Mouse (Mus musculus) right cerebral cortex, adult 18-20 months (tissue): ENCODE measurements at regions not wholly inside any gene's neighbourhood (a gene's known extent, or its start where the extent isn't known, plus 50 kb on each side); places are given as distances from the start of the nearest gene placed in this dataset.

Source experiments
- DNase-seq: peaks from one replicate; pipeline ENCODE4 v3.0.0; 2022; ENCODE audit warnings: mixed read lengths

DNA sequence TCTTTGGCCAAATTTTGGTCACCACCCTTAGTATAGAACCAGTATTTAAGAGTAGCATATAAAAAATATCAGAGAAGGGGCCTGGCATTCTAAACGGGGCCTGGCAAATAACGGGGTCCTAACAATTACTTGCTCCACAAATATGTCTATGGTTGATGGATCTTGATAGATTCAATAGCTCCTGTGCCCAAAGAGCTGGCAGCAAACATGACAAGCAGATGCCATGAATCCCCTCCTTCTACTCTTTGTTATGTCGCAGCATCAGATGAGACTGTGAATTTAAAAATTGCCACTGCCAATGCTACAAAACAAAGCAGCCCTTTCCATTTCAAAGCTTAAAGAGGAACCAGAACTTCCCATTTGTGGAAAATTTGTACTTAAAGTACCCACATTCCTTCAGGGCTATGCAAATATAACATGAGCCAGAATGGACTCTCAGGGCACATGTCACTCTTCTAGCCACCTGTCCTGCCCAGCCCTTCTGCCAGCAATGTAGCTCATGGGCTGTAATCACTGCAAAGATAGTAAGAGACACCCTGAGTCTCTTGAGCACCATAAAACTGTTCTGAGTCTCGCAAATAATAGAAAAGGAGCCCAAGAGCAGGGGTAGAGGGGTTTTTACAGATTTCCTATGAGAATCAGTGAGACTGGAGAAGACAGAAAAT is 342.4 kb upstream of the Kirrel3 start:
- no peak for DNase-seq

GRCm38 (mm10) chr9:34155240-34156019 is 330.3 kb upstream of the Kirrel3 start:
- no peak for DNase-seq

DNA sequence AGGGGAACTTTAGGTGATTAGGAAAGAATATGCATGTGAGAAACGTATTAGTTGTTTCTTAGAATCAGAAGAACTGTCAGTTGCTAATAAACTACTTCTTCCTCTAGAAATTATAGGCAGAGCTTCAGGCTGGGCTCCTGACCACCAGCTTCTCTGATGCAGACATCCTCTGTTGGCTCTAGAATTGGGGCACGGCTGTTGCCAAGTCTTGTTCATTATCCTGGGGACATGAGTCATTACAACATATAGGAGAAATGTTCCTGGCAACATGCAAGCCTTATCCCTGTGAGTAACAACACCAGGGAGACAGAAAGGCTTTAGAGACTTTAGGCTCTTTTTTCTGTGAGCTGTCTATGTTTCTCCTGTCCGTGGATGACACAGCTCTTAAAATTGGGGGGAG is 329.1 kb upstream of the Kirrel3 start:
- DNase-seq, result peak; percentile 63

DNA sequence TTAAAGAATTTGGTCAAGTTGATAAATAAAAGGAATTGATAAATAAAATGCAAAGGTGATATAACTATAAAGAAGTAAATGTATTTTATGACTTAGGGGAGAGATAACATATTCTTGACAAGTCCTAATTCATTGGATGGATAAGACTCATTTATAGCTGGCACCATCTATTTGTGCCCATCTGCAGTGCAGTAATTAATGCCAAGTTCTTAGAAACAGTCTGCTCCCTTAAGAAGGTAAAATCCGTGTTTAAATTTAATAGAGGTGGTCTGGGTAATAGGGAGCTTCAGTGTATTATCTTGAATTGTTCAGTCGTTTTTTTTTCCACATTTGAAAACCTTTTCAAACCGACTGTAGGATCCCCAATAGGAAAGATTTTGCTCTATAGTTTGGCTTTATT is 324.6 kb upstream of the Kirrel3 start:
- no peak for DNase-seq

- peak; percentile 20 for DNase-seq
Measured at GRCm38 (mm10) chr9:34186314-34186713, 299.4 kb upstream of the Kirrel3 start.

GRCm38 (mm10) chr9:34192542-34192941 is 293.2 kb upstream of the Kirrel3 start:
- no peak for DNase-seq

GRCm38 (mm10) chr9:34202122-34202941 is 283.4 kb upstream of the Kirrel3 start:
- DNase-seq, result no peak

GRCm38 (mm10) chr9:34202942-34203551 is 282.6 kb upstream of the Kirrel3 start:
- no peak for DNase-seq

DNA sequence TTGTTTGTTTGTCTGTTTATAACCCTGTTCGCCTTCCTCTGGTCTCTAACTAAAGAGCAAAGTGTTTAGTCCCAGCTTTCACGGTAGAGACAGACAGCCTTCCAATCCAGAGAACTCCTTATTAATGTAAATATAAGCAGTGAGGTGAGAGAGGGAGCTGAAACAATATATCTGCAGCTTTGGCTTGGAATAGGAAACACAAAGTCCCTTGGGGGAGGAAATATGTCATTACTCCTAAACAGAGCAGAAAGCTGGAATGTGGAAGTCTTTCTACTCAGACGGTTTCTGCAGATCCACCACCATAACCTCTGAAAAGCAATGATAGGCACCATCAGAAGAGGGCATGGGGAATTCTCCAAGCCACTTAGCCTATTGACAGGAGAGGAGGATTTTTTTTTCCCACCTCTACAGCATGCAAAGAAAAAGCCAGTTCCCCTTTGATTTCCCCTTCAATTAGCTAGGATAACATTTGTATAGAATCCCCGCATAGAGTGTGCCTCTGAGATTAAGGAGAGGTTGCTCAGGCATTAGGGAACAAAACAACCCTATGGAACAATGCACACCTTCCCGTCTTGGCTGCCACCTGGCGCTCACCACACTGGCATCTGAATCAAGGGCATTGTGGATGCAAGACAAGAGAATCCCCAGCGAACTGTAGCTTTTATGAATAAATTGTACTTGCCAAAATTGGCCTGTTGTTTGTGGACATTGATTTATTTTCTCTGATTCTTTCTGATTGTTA is 281.9 kb upstream of the Kirrel3 start:
- no peak for DNase-seq

- DNase-seq, result no peak
Measured at GRCm38 (mm10) chr9:34204479-34204878, 281.2 kb upstream of the Kirrel3 start.

GRCm38 (mm10) chr9:34231561-34231960 is 254.1 kb upstream of the Kirrel3 start:
- DNase-seq, result peak; percentile 5

DNA sequence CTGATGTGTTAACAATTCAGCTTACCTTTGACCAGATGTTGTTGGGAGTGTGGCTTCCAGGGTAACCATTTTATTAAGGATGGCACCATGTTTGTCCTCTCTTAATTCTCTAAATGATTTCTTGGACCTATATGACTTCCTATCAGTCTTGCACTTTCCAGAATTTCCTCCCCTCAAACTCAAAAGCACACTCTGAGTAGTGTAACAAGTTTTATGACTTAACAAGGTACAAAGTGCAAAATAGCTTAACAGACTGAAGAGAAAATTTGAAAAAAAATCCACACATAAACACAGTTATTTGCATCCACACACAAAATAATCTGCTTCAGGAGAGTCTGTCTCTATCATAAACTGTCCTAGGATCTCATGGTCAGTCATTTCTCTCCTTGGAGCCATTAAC is 251.0 kb upstream of the Kirrel3 start:
- no peak for DNase-seq

DNA sequence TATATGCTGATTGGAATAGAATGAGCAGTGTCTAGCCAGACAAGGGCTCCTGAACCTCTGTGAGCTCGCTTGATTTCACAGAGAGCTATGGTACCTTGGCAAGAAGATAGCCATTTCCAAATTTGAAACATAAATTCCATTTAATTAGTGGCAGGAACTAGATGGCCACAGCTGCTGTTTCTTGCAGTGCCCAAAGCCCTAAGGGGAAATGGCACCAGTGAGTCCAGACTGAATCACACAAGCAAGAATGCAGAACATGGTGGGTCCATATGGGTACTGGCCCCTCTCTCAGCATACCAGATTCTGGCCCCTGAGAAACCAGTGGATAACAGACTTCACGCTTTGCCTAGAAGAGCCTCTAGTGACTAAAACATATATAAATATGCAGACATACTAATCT is 246.2 kb upstream of the Kirrel3 start:
- no peak for DNase-seq

GRCm38 (mm10) chr9:34243674-34244073 is 242.0 kb upstream of the Kirrel3 start:
- no peak for DNase-seq

DNA sequence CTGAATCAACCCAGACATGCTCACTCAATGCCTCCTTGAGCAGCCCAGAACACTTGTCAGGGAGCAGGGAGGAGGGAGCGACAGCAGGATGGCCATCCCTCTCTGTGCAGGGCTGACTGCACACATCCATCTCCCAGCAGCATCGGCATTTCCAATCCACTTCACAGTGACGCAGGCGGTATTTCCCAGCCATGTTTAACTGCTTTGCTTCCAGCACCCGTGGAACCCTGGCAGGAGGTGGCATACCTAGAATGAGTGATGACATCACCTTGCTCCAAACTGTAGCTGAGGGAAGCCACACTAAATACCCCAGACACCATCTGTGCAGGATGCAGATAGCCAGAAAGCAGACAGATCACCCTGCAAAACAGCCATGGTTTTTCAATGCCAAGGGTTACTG is 241.1 kb upstream of the Kirrel3 start:
- DNase-seq, result peak; percentile 1

- DNase-seq, result no peak
Measured at GRCm38 (mm10) chr9:34252796-34253195, 232.9 kb upstream of the Kirrel3 start.

DNA sequence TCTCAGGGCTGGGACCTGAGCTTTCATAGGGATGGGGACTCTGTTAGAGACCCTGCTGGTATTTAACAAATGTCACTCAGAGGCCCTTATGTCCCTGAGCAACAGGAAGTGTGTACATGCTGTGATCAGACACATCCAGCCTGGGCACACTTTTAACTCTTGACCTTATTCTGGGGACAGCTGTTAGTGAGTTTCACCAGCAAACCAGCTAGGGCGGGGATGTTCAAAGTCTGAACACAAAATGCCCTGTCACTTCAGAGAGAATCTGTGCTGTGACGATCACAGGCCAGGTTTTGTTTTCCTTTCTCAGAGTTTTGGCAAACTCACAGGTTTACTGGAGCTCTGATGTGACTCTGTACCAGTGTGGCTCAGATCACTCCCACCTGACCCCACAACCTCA is 227.2 kb upstream of the Kirrel3 start:
- no peak for DNase-seq

GRCm38 (mm10) chr9:34278068-34278467 is 207.6 kb upstream of the Kirrel3 start:
- DNase-seq, result no peak

DNA sequence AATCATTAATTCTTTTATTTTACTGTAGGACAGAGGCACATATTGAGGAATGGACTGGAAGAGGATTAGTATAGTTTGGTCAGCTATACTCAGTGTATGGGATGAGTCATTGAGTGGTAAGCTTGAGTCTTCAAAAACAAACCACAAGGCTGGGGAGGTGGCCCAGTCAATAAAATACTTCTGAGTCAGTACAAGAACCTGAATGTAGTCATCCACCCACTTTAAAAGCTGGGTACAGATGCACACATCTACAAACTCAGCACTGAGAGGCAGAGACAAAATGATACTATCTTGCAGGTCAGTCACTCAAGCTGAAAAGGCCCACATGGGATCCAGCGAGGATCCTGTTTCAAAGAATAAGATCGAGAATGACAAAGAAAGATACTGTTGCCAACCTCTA is 206.3 kb upstream of the Kirrel3 start:
- no peak for DNase-seq

DNA sequence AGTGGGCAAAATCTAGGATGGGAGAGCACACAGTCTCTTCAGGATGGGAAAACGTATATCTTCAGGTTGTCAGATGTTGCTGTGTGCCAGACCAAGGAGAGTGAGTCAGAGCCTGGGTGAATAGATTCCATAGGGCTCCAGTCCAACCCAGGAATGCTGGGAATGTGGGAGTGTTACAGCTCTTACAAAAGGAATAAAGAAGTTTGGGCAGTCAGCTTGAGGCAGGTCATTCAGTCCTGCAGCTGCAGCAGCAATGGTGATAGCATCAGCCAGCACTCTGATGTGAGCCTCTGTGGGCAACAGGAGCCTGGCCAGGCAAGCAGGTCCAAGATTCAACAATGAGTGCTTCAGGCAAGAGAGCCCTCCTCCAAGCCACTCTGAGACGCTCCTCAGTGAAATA is 205.8 kb upstream of the Kirrel3 start:
- peak; percentile 12 for DNase-seq

DNA sequence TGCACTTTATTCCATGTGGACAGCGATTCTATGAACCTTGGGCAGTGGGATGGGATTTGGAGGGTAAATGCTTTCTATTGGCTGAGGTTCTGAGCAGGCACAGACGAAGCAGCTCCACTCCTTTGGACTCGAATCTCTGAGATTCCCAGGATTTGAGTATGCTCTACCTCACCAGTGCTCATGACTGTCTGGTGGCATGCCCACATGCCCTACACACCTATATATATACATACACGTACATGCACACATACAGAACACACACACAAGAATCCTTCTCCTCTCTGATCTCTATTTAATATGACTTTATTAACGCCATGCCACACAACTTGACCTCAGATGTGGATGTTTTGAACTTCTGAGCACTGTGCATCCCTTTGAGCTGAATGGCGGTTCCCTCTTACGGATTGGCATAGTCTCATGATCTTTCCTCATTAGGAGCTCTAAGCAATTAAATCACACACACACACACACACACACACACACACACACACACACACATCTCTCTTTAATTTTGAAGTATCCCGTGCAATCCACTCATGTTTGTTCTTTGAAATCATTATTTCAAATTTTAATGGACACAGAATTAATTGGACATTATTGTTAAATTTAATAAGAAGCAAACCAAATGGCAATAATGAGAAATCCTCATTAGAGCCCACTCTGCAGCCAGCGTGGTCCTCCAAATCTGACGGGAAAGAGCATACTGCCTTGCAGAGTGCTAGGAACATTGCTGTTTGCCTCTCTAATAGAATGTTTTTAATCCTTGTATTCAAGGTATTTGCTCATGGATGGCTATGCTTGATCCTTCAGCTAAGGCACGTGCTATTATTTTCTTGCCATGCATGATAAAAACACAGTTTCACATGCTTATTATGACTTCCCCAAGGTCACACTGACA is 205.1 kb upstream of the Kirrel3 start:
- no peak for DNase-seq
